Mouse (Mus musculus) v-Abl transformed pro-B cells (cell line): ENCODE data around the gene Xndc1.

ENCODE experiments used
- in situ Hi-C, 2 experiments: fragments of 400-800 bp; cut with MboI; formaldehyde crosslinking; loops; one replicate each; pipeline ENCODE4 v1.15.1; 2025; ENCODE audit not compliant: unreplicated experiment in 2 of 2

Gene Xndc1

GRCm38 (mm10) chr7:102117382-102117781 lies 52.1 kb downstream of the Xndc1 start:
- in situ Hi-C loops = no loop called here

- in situ Hi-C loops = no loop called here
Measured at GRCm38 (mm10) chr7:102120326-102120725, 55.0 kb downstream of the Xndc1 start.

- in situ Hi-C loops = loop anchor here in 1 of 2 experiments (10.0 kb wide), 1 partner anchor 122 kb away; the partner anchor contains the start of gene Rhog
Measured at GRCm38 (mm10) chr7:102132395-102132794, 67.1 kb downstream of the Xndc1 start.
